Mouse (Mus musculus): Measurements from ENCODE around the gene Vps13d. TPM values are rescaled to one million over a fixed set of nuclear protein-coding genes. Genes with fewer than 3 reads are reported as not detected.

Gene Vps13d
- polyA plus RNA-seq, 1 experiment from 2014 or later = 6.6 TPM

DNA sequence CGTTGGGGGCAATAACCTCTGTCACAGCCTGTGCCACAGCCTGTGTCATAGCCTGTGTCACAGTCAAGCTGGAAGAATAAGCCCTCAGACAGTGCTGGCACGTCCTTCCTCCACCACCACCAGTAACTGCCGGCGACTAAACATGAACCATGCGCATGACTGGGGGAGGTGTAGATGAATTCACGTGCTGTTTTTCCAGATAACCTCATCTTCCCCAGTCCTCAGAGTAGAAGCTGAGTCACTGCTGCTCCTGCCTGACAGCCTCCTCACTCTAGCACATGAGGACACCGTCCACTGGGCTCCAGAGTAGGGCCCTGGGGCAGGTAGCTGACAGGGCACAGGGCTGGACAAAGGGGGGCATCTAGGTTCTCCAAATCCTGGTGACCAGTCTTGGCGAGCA, 27.3 kb upstream of the Vps13d start:
- Histone ChIP-seq H3K27ac (ENCODE audit: low read depth) (peak overlapping the region; percentile 39; the same call in 1 of the 2 replicates), H3K27me3 (ENCODE audit: insufficient read depth, low read length) (no peaks in the 10 kb centered on the region), H3K9me3 (ENCODE audit: low read length) (no peaks in the 10 kb centered on the region), H3K4me1 (ENCODE audit: insufficient read depth) (peaks cover 19% of the 10 kb centered on the region), H3K9ac (replicated peaks) (peak overlapping the region; percentile 16; the same call in 1 of the 2 replicates), H3K36me3 (replicated peaks; ENCODE audit: insufficient read depth, low read length) (peaks cover 35% of the 10 kb centered on the region), H3K4me2 (ENCODE audit: low read depth, low read length) (no peak overlapping the region), H3K4me3 (ENCODE audit: low read depth, low read length) (no peak overlapping the region)
- TF ChIP-seq CTCF (IDR thresholded peaks at IDR 0.05; ENCODE audit: low read depth) (no peak), EP300 (IDR thresholded peaks at IDR 0.05; ENCODE audit: low read depth) (no peak)
- ATAC-seq (peak; percentile 45), DNase-seq (no peak)
- WGBS (ENCODE audit: insufficient replicate concordance) = 46% methylated on average over 8 of the region's 8 CpGs

DNA sequence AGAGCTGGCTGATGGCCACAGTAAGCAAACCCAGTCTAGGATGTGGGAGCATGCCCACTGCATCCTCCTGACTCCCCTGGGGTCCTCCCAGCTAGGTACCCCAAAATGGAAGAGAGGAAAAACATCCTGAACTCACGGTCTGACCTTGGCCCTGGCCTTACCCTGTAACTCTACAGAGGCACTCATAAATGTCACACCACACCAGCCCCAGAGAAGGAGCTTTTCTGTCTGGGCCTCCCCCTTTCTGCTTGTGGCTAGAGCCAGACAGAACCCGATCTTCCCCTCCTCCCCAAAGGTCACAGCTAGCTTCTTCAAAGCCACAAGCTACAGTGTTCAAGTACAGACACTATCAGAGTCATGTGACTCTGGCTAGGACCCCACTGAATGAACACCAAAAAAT, 26.6 kb upstream of the Vps13d start:
- no peak for DNase-seq
- H3K36me3 ChIP-seq (replicated peaks; ENCODE audit: insufficient read depth, low read length) = peaks cover 40% of the 10 kb centered on the region

DNA sequence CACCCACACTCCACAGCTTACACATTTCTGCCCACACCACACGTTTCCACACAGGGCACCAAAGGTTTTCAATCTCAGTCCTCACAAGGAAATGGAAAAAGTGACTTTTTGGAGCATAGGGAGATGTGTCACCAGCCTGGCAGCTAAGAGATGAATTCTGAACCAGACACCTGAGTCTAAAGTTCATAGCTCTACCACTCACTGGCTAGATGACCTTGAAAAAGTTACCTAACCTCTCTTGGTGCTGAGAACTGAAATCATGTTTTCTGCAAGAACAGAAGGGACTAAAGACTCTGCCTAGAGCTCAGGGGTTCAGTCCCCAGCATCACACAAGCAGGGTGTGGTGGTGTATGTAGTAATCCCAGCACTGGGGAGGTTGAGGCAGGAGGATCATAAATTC, 25.2 kb upstream of the Vps13d start:
- Histone ChIP-seq H3K4me2 (ENCODE audit: low read depth, low read length) (no peak overlapping the region), H3K4me3 (ENCODE audit: low read depth, low read length) (no peak overlapping the region), H3K27ac (ENCODE audit: low read depth) (peak overlapping the region; percentile 78), H3K27me3 (ENCODE audit: insufficient read depth, low read length) (no peaks in the 10 kb centered on the region), H3K4me1 (ENCODE audit: insufficient read depth) (peaks cover 19% of the 10 kb centered on the region), H3K9me3 (ENCODE audit: low read length) (no peaks in the 10 kb centered on the region), H3K36me3 (replicated peaks; ENCODE audit: insufficient read depth, low read length) (peaks cover 45% of the 10 kb centered on the region), H3K9ac (replicated peaks) (no peak overlapping the region)
- DNase-seq (no peak), ATAC-seq (no peak)
- WGBS (ENCODE audit: insufficient replicate concordance) = 61% methylated on average over 1 of the region's 1 CpGs
- TF ChIP-seq EP300 (IDR thresholded peaks at IDR 0.05; ENCODE audit: low read depth) (no peak), CTCF (IDR thresholded peaks at IDR 0.05; ENCODE audit: low read depth) (no peak)

More for the DNA sequence above, 26.6 kb upstream of the Vps13d start:
- Histone ChIP-seq H3K9me3 (ENCODE audit: low read length) (no peaks in the 10 kb centered on the region), H3K9ac (replicated peaks) (no peak overlapping the region), H3K4me2 (ENCODE audit: low read depth, low read length) (no peak overlapping the region), H3K27me3 (ENCODE audit: insufficient read depth, low read length) (no peaks in the 10 kb centered on the region), H3K27ac (ENCODE audit: low read depth) (peak overlapping the region; percentile 78), H3K4me1 (ENCODE audit: insufficient read depth) (peaks cover 19% of the 10 kb centered on the region), H3K4me3 (ENCODE audit: low read depth, low read length) (no peak overlapping the region)
- TF ChIP-seq EP300 (IDR thresholded peaks at IDR 0.05; ENCODE audit: low read depth) = no peak
- TF ChIP-seq CTCF (IDR thresholded peaks at IDR 0.05; ENCODE audit: low read depth) = no peak
- no peak for ATAC-seq
- WGBS (ENCODE audit: insufficient replicate concordance) = 52% methylated on average over 2 of the region's 2 CpGs

DNA sequence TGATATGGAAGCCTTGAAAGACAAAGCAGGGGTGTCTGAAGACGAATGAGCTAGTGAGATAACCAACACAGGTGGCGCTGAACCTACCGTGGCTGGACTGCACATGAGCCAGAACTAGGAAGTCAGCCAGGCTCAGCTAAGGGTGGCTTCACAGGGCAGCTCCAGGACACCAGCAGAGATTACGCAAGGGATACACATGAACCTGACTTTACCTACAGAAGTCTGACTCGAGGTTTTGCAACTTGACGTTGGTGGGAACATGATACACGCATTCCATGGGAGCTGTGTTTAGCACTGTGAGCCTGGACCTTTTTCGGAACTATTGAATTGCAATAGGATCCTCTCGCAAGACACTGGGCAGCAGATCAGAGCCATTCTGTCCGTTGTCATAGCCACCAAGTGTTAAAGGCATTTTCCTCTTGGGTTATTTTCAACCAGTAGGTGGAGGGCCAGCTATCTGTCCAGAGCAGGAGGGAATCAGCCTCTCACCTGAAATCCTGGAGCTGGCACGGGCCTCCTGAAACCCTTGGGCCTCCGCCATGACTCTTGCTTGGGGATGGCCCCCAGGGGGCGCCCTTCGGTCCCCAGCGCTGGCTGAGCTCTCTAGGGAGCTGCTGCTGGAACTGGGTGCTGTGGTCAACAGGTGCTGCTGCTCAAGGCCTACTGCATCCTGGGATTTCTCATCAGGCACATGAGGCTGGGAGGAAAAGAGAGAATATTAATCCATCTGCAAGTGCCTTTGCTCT, 24.6 kb upstream of the Vps13d start:
- Histone ChIP-seq H3K4me3 (ENCODE audit: low read depth, low read length) (no peak overlapping the region), H3K9ac (replicated peaks) (no peak overlapping the region), H3K36me3 (replicated peaks; ENCODE audit: insufficient read depth, low read length) (peaks cover 45% of the 10 kb centered on the region), H3K27ac (ENCODE audit: low read depth) (peak overlapping the region; percentile 78), H3K27me3 (ENCODE audit: insufficient read depth, low read length) (no peaks in the 10 kb centered on the region), H3K4me2 (ENCODE audit: low read depth, low read length) (no peak overlapping the region), H3K9me3 (ENCODE audit: low read length) (no peaks in the 10 kb centered on the region), H3K4me1 (ENCODE audit: insufficient read depth) (peaks cover 19% of the 10 kb centered on the region)
- ATAC-seq (peak; percentile 85), DNase-seq (peak; percentile 75)
- peak; percentile 80 for TF ChIP-seq CTCF (IDR thresholded peaks at IDR 0.05; ENCODE audit: low read depth)
- peak; percentile 65 for TF ChIP-seq EP300 (IDR thresholded peaks at IDR 0.05; ENCODE audit: low read depth)
- WGBS (ENCODE audit: insufficient replicate concordance) = 48% methylated on average over 15 of the region's 15 CpGs

DNA sequence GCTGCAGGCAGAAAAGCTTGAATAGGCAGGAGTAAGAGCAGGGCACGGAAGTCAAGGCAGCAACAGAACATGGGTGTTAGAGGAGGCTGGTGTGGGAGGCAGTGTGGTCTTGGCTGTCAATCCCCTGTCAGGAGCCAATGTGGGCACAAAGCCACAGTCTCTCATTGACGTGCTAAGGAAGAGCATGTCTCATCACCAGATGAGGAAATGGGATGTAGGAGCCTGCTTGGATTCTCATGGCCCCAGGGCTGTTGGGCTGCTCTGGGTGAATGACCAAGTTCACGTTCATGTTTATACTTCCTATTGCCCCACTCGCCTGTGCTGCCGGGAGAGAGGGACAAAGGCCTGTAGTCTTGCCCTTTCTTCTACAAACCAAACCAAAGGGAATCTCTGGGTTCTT, 23.0 kb upstream of the Vps13d start:
- H3K4me1 ChIP-seq (ENCODE audit: insufficient read depth) = peaks cover 19% of the 10 kb centered on the region
- H3K9ac ChIP-seq (replicated peaks) = no peak overlapping the region
- ATAC-seq = no peak
- WGBS (ENCODE audit: insufficient replicate concordance) = 61% methylated on average over 5 of the region's 5 CpGs
- H3K27ac ChIP-seq (ENCODE audit: low read depth) = peak overlapping the region; percentile 78
- DNase-seq = no peak
- H3K4me2 ChIP-seq (ENCODE audit: low read depth, low read length) = no peak overlapping the region
- H3K36me3 ChIP-seq (replicated peaks; ENCODE audit: insufficient read depth, low read length) = peaks cover 38% of the 10 kb centered on the region
- no peak for TF ChIP-seq EP300 (IDR thresholded peaks at IDR 0.05; ENCODE audit: low read depth)
- no peak for TF ChIP-seq CTCF (IDR thresholded peaks at IDR 0.05; ENCODE audit: low read depth)
- H3K27me3 ChIP-seq (ENCODE audit: insufficient read depth, low read length) = no peaks in the 10 kb centered on the region
- H3K9me3 ChIP-seq (ENCODE audit: low read length) = no peaks in the 10 kb centered on the region
- H3K4me3 ChIP-seq (ENCODE audit: low read depth, low read length) = no peak overlapping the region

DNA sequence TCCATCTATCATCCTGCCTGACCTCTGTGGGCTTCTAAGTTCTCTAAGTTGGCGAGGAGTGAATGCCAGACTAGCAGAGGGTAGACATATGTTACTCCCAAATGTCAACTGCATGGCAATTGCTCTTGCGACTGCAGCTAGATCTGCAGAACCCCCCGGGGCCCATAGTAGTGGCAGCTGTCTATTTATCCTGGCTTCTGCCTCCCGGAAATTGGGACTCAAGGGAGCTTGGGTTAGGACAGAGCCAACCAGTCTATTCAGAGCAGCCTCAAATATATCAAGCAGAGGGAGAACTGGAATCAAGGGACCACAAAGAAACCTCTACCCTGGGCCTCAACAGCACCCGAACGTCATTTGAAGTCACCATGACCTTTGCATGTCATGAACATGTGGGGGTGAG, 22.2 kb upstream of the Vps13d start:
- Histone ChIP-seq H3K9me3 (ENCODE audit: low read length) (no peaks in the 10 kb centered on the region), H3K27ac (ENCODE audit: low read depth) (no peak overlapping the region), H3K4me3 (ENCODE audit: low read depth, low read length) (no peak overlapping the region), H3K4me1 (ENCODE audit: insufficient read depth) (peaks cover 16% of the 10 kb centered on the region), H3K4me2 (ENCODE audit: low read depth, low read length) (no peak overlapping the region), H3K36me3 (replicated peaks; ENCODE audit: insufficient read depth, low read length) (peaks cover 32% of the 10 kb centered on the region), H3K9ac (replicated peaks) (no peak overlapping the region), H3K27me3 (ENCODE audit: insufficient read depth, low read length) (no peaks in the 10 kb centered on the region)
- DNase-seq = no peak
- TF ChIP-seq EP300 (IDR thresholded peaks at IDR 0.05; ENCODE audit: low read depth) = no peak
- no peak for TF ChIP-seq CTCF (IDR thresholded peaks at IDR 0.05; ENCODE audit: low read depth)
- 79% methylated on average over 6 of the region's 6 CpGs for WGBS (ENCODE audit: insufficient replicate concordance)
- ATAC-seq = no peak
